17 mouse cellular contexts compared by ENCODE assay signal in genomic region chr4:63725981-63726380, GRCm38 (mm10). TPM values are rescaled to one million over a fixed set of nuclear protein-coding genes. Genes with fewer than 3 reads are reported as not detected.
DNase-seq lines count a peak whose midpoint lies in the region; ATAC-seq and TF ChIP-seq lines count a peak whose summit lies in the region.
"Had no signal": no experiment of that assay in that cellular context is flagged by ENCODE, and none has a peak within 500 bp of the region (broad histone marks: within the 10 kb centered on the region; RNA-seq: fewer than 3 reads in every experiment).

No protein-coding gene starts in this region.

- TF ChIP-seq EP300 in liver, postnatal 0 days (IDR thresholded peaks at IDR 0.05; ENCODE audit: low read depth): no peak

- no peaks in the 10 kb centered on the region for H3K36me3 ChIP-seq in liver, postnatal 0 days (replicated peaks; ENCODE audit: insufficient read depth, low read length)
- no peaks in the 10 kb centered on the region for H3K36me3 ChIP-seq in lung, embryonic 14.5 days (ENCODE audit: insufficient read depth)
- H3K36me3 ChIP-seq: embryonic facial prominence, embryonic 10.5 days; G1E; heart, embryonic 13.5 days; limb, embryonic 12.5 days; midbrain, embryonic 12.5 days had no signal

- H3K9me3 ChIP-seq in liver, postnatal 0 days (ENCODE audit: low read length): no peaks in the 10 kb centered on the region
- no peaks in the 10 kb centered on the region for H3K9me3 ChIP-seq in lung, embryonic 14.5 days (ENCODE audit: low read depth, low read length)
- H3K9me3 ChIP-seq: embryonic facial prominence, embryonic 10.5 days; heart, embryonic 13.5 days; limb, embryonic 12.5 days; midbrain, embryonic 12.5 days had no signal

- WGBS in liver, postnatal 0 days (ENCODE audit: insufficient replicate concordance): 63% methylated on average over 5 of the region's 5 CpGs
- 31% methylated on average over 5 of the region's 5 CpGs for WGBS in lung, embryonic 14.5 days

- ATAC-seq in liver, postnatal 0 days: 0 out of 2 replicates have a peak, but pooled peaks have one; percentile 48
- ATAC-seq in lung, embryonic 14.5 days (ENCODE audit: insufficient read depth): no peak

- no peaks in the 10 kb centered on the region for H3K4me1 ChIP-seq in liver, postnatal 0 days (ENCODE audit: insufficient read depth)
- peaks cover 3% of the 10 kb centered on the region; the same call in 1 of the 2 replicates for H3K4me1 ChIP-seq in lung, embryonic 14.5 days (ENCODE audit: insufficient read depth)
- H3K4me1 ChIP-seq: embryonic facial prominence, embryonic 10.5 days; heart, embryonic 13.5 days; midbrain, embryonic 12.5 days had no signal

- H3K9ac ChIP-seq in liver, postnatal 0 days (replicated peaks): no peak overlapping the region
- no peak overlapping the region for H3K9ac ChIP-seq in lung, embryonic 14.5 days
- H3K9ac ChIP-seq: heart, embryonic 13.5 days; hindbrain, embryonic 14.5 days; limb, embryonic 12.5 days; midbrain, embryonic 12.5 days had no signal

- no peak overlapping the region for H3K4me3 ChIP-seq in liver, postnatal 0 days (ENCODE audit: low read depth, low read length)
- no peak overlapping the region for H3K4me3 ChIP-seq in lung, embryonic 14.5 days (ENCODE audit: low read depth, low read length)
- H3K4me3 ChIP-seq: embryonic facial prominence, embryonic 10.5 days; heart, embryonic 13.5 days; limb, embryonic 12.5 days; midbrain, embryonic 12.5 days had no signal

- H3K27me3 ChIP-seq in liver, postnatal 0 days (ENCODE audit: insufficient read depth, low read length): no peaks in the 10 kb centered on the region
- no peaks in the 10 kb centered on the region for H3K27me3 ChIP-seq in lung, embryonic 14.5 days (ENCODE audit: insufficient read depth, low read length)
- H3K27me3 ChIP-seq: limb, embryonic 12.5 days; midbrain, embryonic 12.5 days had no signal

- no peak for TF ChIP-seq CTCF in liver, postnatal 0 days (IDR thresholded peaks at IDR 0.05; ENCODE audit: low read depth)
- no peak for TF ChIP-seq CTCF in lung, embryonic 14.5 days (IDR thresholded peaks at IDR 0.05; ENCODE audit: low read depth)

- peak; percentile 60 for DNase-seq in adrenal gland, adult 2 months
- DNase-seq in adrenal gland, adult 8-10 months: no peak
- no peak for DNase-seq in liver, postnatal 0 days
- no peak for DNase-seq in liver
- peak; percentile 25 for DNase-seq in lung, embryonic 14.5 days
- DNase-seq in gastrocnemius, postnatal 36 days: no peak
- no peak for DNase-seq in cerebellum, adult 11-12 months
- no peak for DNase-seq in layer of hippocampus, adult 9-11 months
- DNase-seq: cerebellum, adult 9-11 months had no signal

- H3K27ac ChIP-seq in liver, postnatal 0 days (ENCODE audit: low read depth): no peak overlapping the region
- H3K27ac ChIP-seq in lung, embryonic 14.5 days (ENCODE audit: low read depth): no peak overlapping the region
- H3K27ac ChIP-seq: embryonic facial prominence, embryonic 10.5 days; heart, embryonic 13.5 days; hindbrain, embryonic 14.5 days; limb, embryonic 12.5 days; midbrain, embryonic 12.5 days had no signal

- no peak overlapping the region for H3K4me2 ChIP-seq in liver, postnatal 0 days (ENCODE audit: low read depth, low read length)
- no peak overlapping the region for H3K4me2 ChIP-seq in lung, embryonic 14.5 days
- H3K4me2 ChIP-seq: heart, embryonic 13.5 days; hindbrain, embryonic 14.5 days; limb, embryonic 12.5 days; midbrain, embryonic 12.5 days had no signal

- intact Hi-C loops in gastrocnemius, postnatal 36 days (cut with DNase I): no loop called here

RNA-seq across cellular contexts. Expression of gene Tnfsf15, which starts 18.9 kb away (rescaled TPM):
- total RNA-seq in adrenal gland, adult 2 months (2021): under 1 TPM; 0.32 to 0.79 TPM
- polyA plus RNA-seq in adrenal gland, adult 2 months (2012; rRNA removed): 0.03 TPM in 1 of 2 replicates, not detected in the other
- total RNA-seq in adrenal gland, adult 8-10 months (2022): under 1 TPM; 0.34 to 0.83 (median 0.36) TPM
- not detected in 2 replicates for polyA plus RNA-seq in liver, postnatal 0 days (2015; fragmentation: Nextera tagmentation; extraction: Ambion mirVana)
- polyA plus RNA-seq in lung, embryonic 14.5 days (2014; fragmentation: Nextera tagmentation; extraction: Ambion mirVana): 0.08 and 0.14 TPM in 2 replicates
- not detected for total RNA-seq in gastrocnemius, postnatal 36 days (2021)
- total RNA-seq: layer of hippocampus, postnatal 10 days had no signal
- polyA plus RNA-seq: embryonic facial prominence, embryonic 10.5 days; G1E; hindbrain, embryonic 14.5 days; limb, embryonic 12.5 days; neural tube, embryonic 11.5 days had no signal

Comparison
In these comparisons a context has a peak if more than half of its experiments do, and no peak if none do; other contexts are left out.
1. DNase-seq: peak in adrenal gland, adult 2 months (single experiment) and lung, embryonic 14.5 days (single experiment); none in adrenal gland, adult 8-10 months (single experiment), liver, postnatal 0 days (single experiment), liver (single experiment), gastrocnemius, postnatal 36 days (0 of 2), cerebellum, adult 11-12 months (single experiment) and layer of hippocampus, adult 9-11 months (single experiment).